Mouse (Mus musculus) stomach, postnatal 0 days (tissue): ENCODE measurements around the gene Ppil4.

Experiments
- CTCF ChIP-seq: IDR thresholded peaks from 2 replicates; pipeline ENCODE4 v1.5.1; 2016; ENCODE audit warnings: antibody characterized with exemption, low read depth, mild to moderate bottlenecking, moderate library complexity
- EP300 ChIP-seq: optimal IDR thresholded peaks from 2 replicates; pipeline ENCODE3; 2016; ENCODE audit warnings: antibody characterized with exemption

GRCm38 (mm10) chr10:7779751-7780237 lies 12.9 kb upstream of the Ppil4 start:
- TF ChIP-seq CTCF (no peak), EP300 (no peak)
